Mouse (Mus musculus) testis, adult 2 months (tissue): Measurements from ENCODE around the gene 4833420G17Rik. TPM values are rescaled to one million over a fixed set of nuclear protein-coding genes. Genes with fewer than 3 reads are reported as not detected.
"Not testable (repeated sequence)": the region's sequence is repeated elsewhere in the genome, so short reads cannot be mapped to it uniquely, and the experiment has no call there.

ENCODE experiments used
- H3K27ac ChIP-seq: fragments of 200-500 bp; 2 replicates; pipeline ENCODE4 v1.5.1; 2012; ENCODE audit warnings: low read depth, low read length; ENCODE audit not compliant: control insufficient read depth, insufficient read depth
- H3K27me3 ChIP-seq: fragments of 200-500 bp; 2 replicates; pipeline ENCODE4 v1.6.1; 2012; ENCODE audit warnings: mild to moderate bottlenecking, low read length, moderate library complexity; ENCODE audit not compliant: control insufficient read depth, insufficient read depth
- H3K36me3 ChIP-seq: fragments of 200-500 bp; 2 replicates; pipeline ENCODE4 v1.6.1; 2012; ENCODE audit warnings: mild to moderate bottlenecking, low read length; ENCODE audit not compliant: control insufficient read depth, insufficient read depth
- H3K4me1 ChIP-seq: fragments of 200-500 bp; 2 replicates; pipeline ENCODE4 v1.6.1; 2012; ENCODE audit warnings: low read length; ENCODE audit not compliant: control insufficient read depth, insufficient read depth
- H3K4me3 ChIP-seq: fragments of 200-500 bp; 2 replicates; pipeline ENCODE4 v1.5.1; 2012; ENCODE audit warnings: low read depth, mild to moderate bottlenecking, low read length, moderate library complexity, mixed read lengths; ENCODE audit not compliant: control insufficient read depth
- CTCF ChIP-seq: fragments of 200-500 bp; IDR thresholded peaks from 2 replicates; pipeline ENCODE4 v1.5.1; 2012; ENCODE audit warnings: low read depth, mild to moderate bottlenecking, inconsistent platforms, low read length, moderate library complexity; ENCODE audit not compliant: control insufficient read depth, insufficient read depth, insufficient replicate concordance
- POLR2A ChIP-seq: fragments of 200-500 bp; IDR thresholded peaks from 2 replicates; pipeline ENCODE4 v1.6.1; 2012; ENCODE audit warnings: low read depth, mild to moderate bottlenecking, inconsistent platforms, low read length, moderate library complexity; ENCODE audit not compliant: control insufficient read depth
- polyA plus RNA-seq: library from polyadenylated mRNA; depleted of rRNA; stranded (reverse); fragments of >200 nt; gene quantifications from 2 replicates; pipeline ENCODE4 v1.2.3, GENCODE M21; 2012; rRNA removed

The 4833420G17Rik gene
- polyA plus RNA-seq, 1 experiment, result 36.1 TPM

DNA sequence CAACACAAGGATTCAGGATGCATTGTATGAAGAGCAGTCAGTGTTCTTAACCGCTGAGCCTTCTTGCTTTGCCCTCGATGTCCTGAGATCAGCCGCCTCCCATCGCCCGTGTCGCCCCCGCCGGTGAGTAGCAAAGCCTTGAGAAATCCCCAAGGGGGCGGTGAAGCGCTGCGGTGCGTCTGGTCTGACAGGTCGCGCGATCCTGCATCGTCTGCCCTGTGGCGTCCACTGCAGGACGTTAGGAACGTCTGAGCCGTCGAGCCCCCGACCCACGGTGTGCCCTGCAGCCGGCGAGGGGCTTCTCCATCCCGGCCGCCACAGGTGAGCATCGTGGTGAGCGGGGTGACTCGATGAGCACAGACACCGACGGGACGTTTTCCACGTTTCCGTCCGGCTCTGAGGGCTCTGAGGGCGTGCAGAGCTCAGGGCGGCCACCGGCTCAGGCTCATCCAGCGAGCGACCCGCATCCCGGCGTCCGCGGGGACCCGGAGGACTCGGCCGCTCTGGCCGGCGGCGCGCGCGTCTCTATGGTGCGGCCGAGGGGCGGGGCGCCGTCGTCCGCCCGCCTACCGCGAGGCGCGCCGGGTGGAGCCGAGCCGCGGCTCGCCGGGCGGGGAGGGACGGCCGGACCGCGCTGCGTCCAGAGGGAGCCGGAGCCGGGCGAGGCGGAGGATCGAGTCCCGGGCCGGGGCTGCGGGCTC, 25.5 kb downstream of the 4833420G17Rik start, which contains the start of the genes Tmem267 and 3110070M22Rik:
TSS of gene Tmem267 (plus strand) at position 160 of the 701 bp plus-strand sequence.
TSS of gene 3110070M22Rik (minus strand) at position 504 of the 701 bp plus-strand sequence.
- peaks cover 2% of the 10 kb centered on the region; the same call in 1 of the 2 replicates for H3K4me1 ChIP-seq
- H3K27ac ChIP-seq, result peak within 1 kb of the TSS; percentile 91
- TF ChIP-seq CTCF (no peak), POLR2A (no peak)
- peaks cover 1% of the 10 kb centered on the region; the same call in 1 of the 2 replicates for H3K36me3 ChIP-seq
- H3K27me3 ChIP-seq, result no peaks in the 10 kb centered on the region
- no peak within 1 kb of the TSS; the same call in 1 of the 2 replicates for H3K4me3 ChIP-seq

- not testable (repeated sequence) for H3K36me3 ChIP-seq, H3K27ac ChIP-seq, H3K27me3 ChIP-seq, H3K4me1 ChIP-seq, H3K4me3 ChIP-seq
- 0 out of 2 replicates have a peak, but pooled peaks have one; percentile 16 for TF ChIP-seq POLR2A
These were observed 29.5 kb downstream of the 4833420G17Rik start for GRCm38 (mm10) chr13:119492083-119492482.

- H3K4me1 ChIP-seq, H3K27ac ChIP-seq, H3K4me3 ChIP-seq, H3K27me3 ChIP-seq, H3K36me3 ChIP-seq: not testable (repeated sequence)
These were observed 32.4 kb downstream of the 4833420G17Rik start for GRCm38 (mm10) chr13:119494938-119495337.

Other genes with a start within 250 kb of the 4833420G17Rik start
- gene Paip1, start 34.2 kb upstream of the 4833420G17Rik start, polyA plus RNA-seq, result 16.7 and 18.1 TPM in 2 replicates
- 302 and 309 TPM in 2 replicates for gene Tmem267, start 25.3 kb downstream of the 4833420G17Rik start, polyA plus RNA-seq
- 154 and 184 TPM in 2 replicates for gene 3110070M22Rik, start 25.6 kb downstream of the 4833420G17Rik start, polyA plus RNA-seq
- gene Ccl28, start 161.1 kb downstream of the 4833420G17Rik start, polyA plus RNA-seq, result 2.3 and 3.7 TPM in 2 replicates
- 24.1 and 27.6 TPM in 2 replicates for gene Hmgcs1, start 227.6 kb downstream of the 4833420G17Rik start, polyA plus RNA-seq